ENCODE assay signal across 10 mouse cellular contexts in the genomic region with DNA sequence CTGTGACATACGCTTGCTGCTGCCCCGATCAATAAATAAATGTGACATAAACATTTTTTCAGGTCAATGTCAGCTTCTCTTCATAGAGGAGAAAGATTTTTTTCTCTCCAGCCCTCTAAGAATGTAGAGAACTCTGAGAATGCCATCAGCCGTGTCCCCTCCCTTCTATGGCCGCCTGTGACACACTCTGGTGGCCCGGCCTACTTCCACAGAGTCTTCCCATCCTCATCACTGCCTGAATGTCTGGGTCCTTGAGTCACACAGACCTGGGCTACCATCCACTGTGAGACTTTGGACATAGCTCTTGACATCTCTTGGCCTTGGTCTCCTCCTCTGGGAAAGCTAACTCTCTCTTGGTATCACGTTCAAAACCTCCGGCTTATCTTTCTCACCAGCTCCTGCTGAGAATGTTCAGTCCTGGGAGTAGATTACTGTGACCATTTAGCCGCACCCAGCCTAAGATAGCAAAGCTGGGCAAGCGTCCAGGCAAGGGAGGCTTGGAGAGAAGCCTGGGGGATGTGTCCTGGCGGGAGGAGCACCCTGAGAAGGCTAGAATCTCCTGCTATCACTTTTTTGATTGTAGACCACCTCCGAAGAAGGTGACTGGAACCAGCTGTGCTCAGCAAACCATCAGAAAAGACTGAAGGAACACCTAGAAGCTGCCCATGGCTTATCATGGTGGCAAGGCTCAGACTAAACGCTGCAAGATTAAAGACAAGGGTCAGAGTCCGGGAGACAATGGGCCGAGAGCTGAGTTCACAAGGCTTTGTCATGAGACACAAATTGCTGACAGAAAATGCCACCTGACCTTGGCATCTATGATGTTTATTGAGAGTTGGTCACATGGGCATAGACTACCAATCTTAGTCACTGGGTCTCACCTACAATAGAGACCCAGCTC. TPM values are rescaled to one million over a fixed set of nuclear protein-coding genes. Genes with fewer than 3 reads are reported as not detected.
A peak's percentile ranks its signal among the peaks of the same experiment; 100 is the strongest.
DNase-seq lines count a peak whose midpoint lies in the region; ATAC-seq lines count a peak whose summit lies in the region.
"Had no signal": no experiment of that assay in that cellular context is flagged by ENCODE, and none has a peak within 500 bp of the region (broad histone marks: within the 10 kb centered on the region; RNA-seq: fewer than 3 reads in every experiment).

No protein-coding gene starts in this region.

- ATAC-seq in liver, embryonic 11.5 days (replicated peaks; ENCODE audit: low FRiP score) = peak; percentile 49; the same call in 1 of the 2 replicates
- no peak for ATAC-seq in megakaryocyte, adult 5-6 weeks (ENCODE audit: poor library complexity, severe bottlenecking)

- H3K9me3 ChIP-seq in liver, embryonic 11.5 days (ENCODE audit: control insufficient read depth, low read length) = no peaks in the 10 kb centered on the region
- H3K9me3 ChIP-seq: megakaryocyte, embryonic 14.5 days had no signal

- H3K4me2 ChIP-seq in liver, embryonic 11.5 days = peak overlapping the region; percentile 29; the same call in 1 of the 2 replicates

- H3K27me3 ChIP-seq in liver, embryonic 11.5 days (replicated peaks; ENCODE audit: control insufficient read depth, insufficient read depth, low read length) = no peaks in the 10 kb centered on the region

- no peak overlapping the region for H3K4me3 ChIP-seq in liver, embryonic 11.5 days (ENCODE audit: low read depth, low read length)
- H3K4me3 ChIP-seq: megakaryocyte, embryonic 14.5 days had no signal

- no peak overlapping the region for H3K27ac ChIP-seq in liver, embryonic 11.5 days (ENCODE audit: low read depth, low read length)

- H3K4me1 ChIP-seq in liver, embryonic 11.5 days (replicated peaks; ENCODE audit: control insufficient read depth, insufficient read depth, low read length) = peaks cover 28% of the 10 kb centered on the region

- DNase-seq in adrenal gland, postnatal 10 days = peak; percentile 65
- no peak for DNase-seq in adrenal gland, postnatal 4 days (ENCODE audit: low spot score in 2 of 2)
- peak; percentile 68 for DNase-seq in heart, adult 8-10 months (ENCODE audit: low spot score)
- no peak for DNase-seq in liver, embryonic 11.5 days (ENCODE audit: low spot score)
- DNase-seq in ovary, postnatal 36 days (ENCODE audit: low spot score) = peak; percentile 78
- DNase-seq in frontal cortex, postnatal 36 days (ENCODE audit: low spot score in 2 of 2) = no peak
- DNase-seq in cerebellum, adult 9-11 months = no peak

- H3K9ac ChIP-seq in liver, embryonic 11.5 days (ENCODE audit: low read depth, low read length) = no peak overlapping the region

- WGBS in liver, embryonic 11.5 days = 50% methylated on average over 14 of the region's 14 CpGs

- H3K36me3 ChIP-seq in liver, embryonic 11.5 days (ENCODE audit: control insufficient read depth, insufficient read depth, low read length) = no peaks in the 10 kb centered on the region

RNA-seq across cellular contexts. Expression of a gene that starts 3.9 kb away (rescaled TPM):
- total RNA-seq in adrenal gland, postnatal 10 days (2021) = not detected
- total RNA-seq in adrenal gland, postnatal 4 days (2021) = under 1 TPM; 0.20 to 0.28 TPM
- total RNA-seq in heart, adult 8-10 months (2022) = under 1 TPM in 1 of 4 experiments, not detected in 3; 0.37 TPM
- 0.32 and 0.39 TPM in 2 replicates for polyA plus RNA-seq in liver, embryonic 11.5 days (2014; fragmentation: Nextera tagmentation; extraction: Ambion mirVana)
- 1.1 and 1.8 TPM in 2 replicates for total RNA-seq in megakaryocyte, adult 5-6 weeks (2015)
- 1.3 and 3.5 TPM in 2 replicates for total RNA-seq in megakaryocyte, adult 5-6 weeks (2017)

RNA-seq across cellular contexts. Expression of a gene that starts 21.3 kb away (rescaled TPM):
- 100 to 1,000 TPM; 149 to 173 TPM for total RNA-seq in adrenal gland, postnatal 10 days (2021)
- total RNA-seq in adrenal gland, postnatal 4 days (2021) = 100 to 1,000 TPM; 211 to 221 TPM
- 100 to 1,000 TPM in 3 of 4 experiments, 10 to 100 TPM in 1; 98.9 to 113 (median 108) TPM for total RNA-seq in heart, adult 8-10 months (2022)
- polyA plus RNA-seq in liver, embryonic 11.5 days (2014; fragmentation: Nextera tagmentation; extraction: Ambion mirVana) = 276 and 285 TPM in 2 replicates
- total RNA-seq in megakaryocyte, adult 5-6 weeks (2015) = 354 and 364 TPM in 2 replicates
- 189 and 193 TPM in 2 replicates for total RNA-seq in megakaryocyte, adult 5-6 weeks (2017)

RNA-seq across cellular contexts. Expression of a gene that starts 36.0 kb away (rescaled TPM):
- 100 to 1,000 TPM in 1 of 2 experiments, 10 to 100 TPM in 1; 25.5 to 182 TPM for total RNA-seq in adrenal gland, postnatal 10 days (2021)
- 10 to 100 TPM in 1 of 2 experiments, 1 to 10 TPM in 1; 4.8 to 30.3 TPM for total RNA-seq in adrenal gland, postnatal 4 days (2021)
- total RNA-seq in heart, adult 8-10 months (2022) = over 10,000 TPM; 21,987 to 25,864 (median 23,706) TPM
- polyA plus RNA-seq in liver, embryonic 11.5 days (2014; fragmentation: Nextera tagmentation; extraction: Ambion mirVana) = 9.9 and 20.9 TPM in 2 replicates
- total RNA-seq in megakaryocyte, adult 5-6 weeks (2015) = 0.85 and 1.1 TPM in 2 replicates
- total RNA-seq in megakaryocyte, adult 5-6 weeks (2017) = 3.4 and 6.4 TPM in 2 replicates
- total RNA-seq: common myeloid progenitor, adult 5-6 weeks had no signal

Comparison
In these comparisons a context has a peak if more than half of its experiments do, and no peak if none do; other contexts are left out.
1. DNase-seq: peak in adrenal gland, postnatal 10 days (single experiment), heart, adult 8-10 months (single experiment) and ovary, postnatal 36 days (single experiment); none in adrenal gland, postnatal 4 days (0 of 2), liver, embryonic 11.5 days (single experiment), frontal cortex, postnatal 36 days (0 of 2) and cerebellum, adult 9-11 months (single experiment).
2. RNA of a gene that starts 36.0 kb away (total RNA-seq): 21,987 to 25,864 TPM in heart, adult 8-10 months; 25.5 to 182 TPM in adrenal gland, postnatal 10 days, 4.8 to 30.3 TPM in adrenal gland, postnatal 4 days and 0.85 to 6.4 TPM in megakaryocyte, adult 5-6 weeks; every median in the first group is over 100 times any median in the second.